Mouse (Mus musculus): ENCODE results near the gene Pigw. TPM values are rescaled to one million over a fixed set of nuclear protein-coding genes. Genes with fewer than 3 reads are reported as not detected.

Pigw gene
- polyA plus RNA-seq, 1 experiment from 2014 or later, result 2.6 TPM

- Histone ChIP-seq H3K4me3 (no peak overlapping the region), H3K4me1 (peaks cover 11% of the 10 kb centered on the region), H3K36me3 (0 out of 2 replicates have a peak, but pooled peaks cover 5% of the 10 kb centered on the region), H3K4me2 (replicated peaks) (no peak overlapping the region), H3K9me3 (no peaks in the 10 kb centered on the region), H3K27me3 (no peaks in the 10 kb centered on the region), H3K9ac (no peak overlapping the region), H3K27ac (no peak overlapping the region)
- 81% methylated on average over 1 of the region's 1 CpGs for WGBS
- ATAC-seq (ENCODE audit: low FRiP score, low read depth), result no peak
Observed at GRCm38 (mm10) chr11:84873042-84873833, 6.8 kb downstream of the Pigw start.

GRCm38 (mm10) chr11:84871548-84872069 is 8.5 kb downstream of the Pigw start:
- no peaks in the 10 kb centered on the region for H3K27me3 ChIP-seq
- H3K4me1 ChIP-seq, result peaks cover 21% of the 10 kb centered on the region
- 69% methylated on average over 4 of the region's 4 CpGs for WGBS
- H3K9ac ChIP-seq, result peak overlapping the region; percentile 92
- peak overlapping the region; percentile 67 for H3K4me2 ChIP-seq (replicated peaks)
- peak overlapping the region; percentile 98; the same call in 1 of the 2 replicates for H3K27ac ChIP-seq
- H3K36me3 ChIP-seq, result no peaks in the 10 kb centered on the region
- peak overlapping the region; percentile 98 for H3K4me3 ChIP-seq
- H3K9me3 ChIP-seq, result no peaks in the 10 kb centered on the region
- ATAC-seq (ENCODE audit: low FRiP score, low read depth), result no peak

- peak overlapping the region; percentile 67 for H3K4me2 ChIP-seq (replicated peaks)
- H3K4me1 ChIP-seq, result peaks cover 24% of the 10 kb centered on the region
- H3K4me3 ChIP-seq, result peak overlapping the region; percentile 98
- H3K27me3 ChIP-seq, result no peaks in the 10 kb centered on the region
- no peaks in the 10 kb centered on the region for H3K36me3 ChIP-seq
- 1% methylated on average over 10 of the region's 10 CpGs for WGBS
- peak overlapping the region; percentile 92 for H3K9ac ChIP-seq
- H3K27ac ChIP-seq, result peak overlapping the region; percentile 98
- H3K9me3 ChIP-seq, result no peaks in the 10 kb centered on the region
- peak; percentile 28 for ATAC-seq (ENCODE audit: low FRiP score, low read depth)
Observed at GRCm38 (mm10) chr11:84871046-84871445, 9.0 kb downstream of the Pigw start.

- no peaks in the 10 kb centered on the region for H3K27me3 ChIP-seq
- peak; percentile 89 for ATAC-seq (ENCODE audit: low FRiP score, low read depth)
- under 1% methylated on average over 38 of the region's 62 CpGs for WGBS
- 0 out of 2 replicates have a peak, but pooled peaks cover 2% of the 10 kb centered on the region for H3K36me3 ChIP-seq
- H3K9me3 ChIP-seq, result no peaks in the 10 kb centered on the region
- H3K9ac ChIP-seq, result peak within 1 kb of the TSS; percentile 97
- peak within 1 kb of the TSS; percentile 91 for H3K4me2 ChIP-seq (replicated peaks)
- peak within 1 kb of the TSS; percentile 98 for H3K4me3 ChIP-seq
- H3K27ac ChIP-seq, result peak within 1 kb of the TSS; percentile 98
- H3K4me1 ChIP-seq, result peaks cover 24% of the 10 kb centered on the region
Observed at GRCm38 (mm10) chr11:84870337-84871043, 9.6 kb downstream of the Pigw start, which contains the start of gene Ggnbp2. Gene Ggnbp2 (minus strand): TSS chr11:84870817.

GRCm38 (mm10) chr11:84869537-84870232 is 10.4 kb downstream of the Pigw start:
- ATAC-seq (ENCODE audit: low FRiP score, low read depth), result peak; percentile 83
- Histone ChIP-seq H3K36me3 (0 out of 2 replicates have a peak, but pooled peaks cover 2% of the 10 kb centered on the region), H3K27me3 (no peaks in the 10 kb centered on the region), H3K4me1 (peaks cover 24% of the 10 kb centered on the region), H3K9me3 (no peaks in the 10 kb centered on the region), H3K4me3 (peak overlapping the region; percentile 98), H3K27ac (peak overlapping the region; percentile 92), H3K9ac (peak overlapping the region; percentile 97), H3K4me2 (replicated peaks) (peak overlapping the region; percentile 91)
- under 1% methylated on average over 43 of the region's 61 CpGs for WGBS

- H3K4me1 ChIP-seq, result peaks cover 24% of the 10 kb centered on the region
- H3K27ac ChIP-seq, result peak overlapping the region; percentile 92; the same call in 1 of the 2 replicates
- no peaks in the 10 kb centered on the region for H3K27me3 ChIP-seq
- WGBS, result 14% methylated on average over 7 of the region's 7 CpGs
- H3K9me3 ChIP-seq, result no peaks in the 10 kb centered on the region
- peak overlapping the region; percentile 91 for H3K4me2 ChIP-seq (replicated peaks)
- peak overlapping the region; percentile 98 for H3K4me3 ChIP-seq
- H3K36me3 ChIP-seq, result 0 out of 2 replicates have a peak, but pooled peaks cover 6% of the 10 kb centered on the region
- no peak for ATAC-seq (ENCODE audit: low FRiP score, low read depth)
- H3K9ac ChIP-seq, result peak overlapping the region; percentile 97
Observed at GRCm38 (mm10) chr11:84868786-84869259, 11.3 kb downstream of the Pigw start.

GRCm38 (mm10) chr11:84867586-84867985 is 12.5 kb downstream of the Pigw start:
- H3K4me2 ChIP-seq (replicated peaks), result peak overlapping the region; percentile 19; the same call in 1 of the 2 replicates
- no peak for ATAC-seq (ENCODE audit: low FRiP score, low read depth)
- H3K9ac ChIP-seq, result no peak overlapping the region
- 93% methylated on average over 2 of the region's 2 CpGs for WGBS
- no peaks in the 10 kb centered on the region for H3K9me3 ChIP-seq
- peaks cover 24% of the 10 kb centered on the region for H3K4me1 ChIP-seq
- peaks cover 14% of the 10 kb centered on the region; the same call in 1 of the 2 replicates for H3K36me3 ChIP-seq
- H3K27ac ChIP-seq, result no peak overlapping the region
- no peak overlapping the region for H3K4me3 ChIP-seq
- H3K27me3 ChIP-seq, result no peaks in the 10 kb centered on the region

GRCm38 (mm10) chr11:84865268-84865667 is 14.8 kb downstream of the Pigw start:
- Histone ChIP-seq H3K27ac (no peak overlapping the region), H3K36me3 (peaks cover 33% of the 10 kb centered on the region), H3K4me3 (no peak overlapping the region), H3K4me1 (peaks cover 22% of the 10 kb centered on the region), H3K4me2 (replicated peaks) (no peak overlapping the region), H3K9me3 (no peaks in the 10 kb centered on the region), H3K9ac (no peak overlapping the region), H3K27me3 (no peaks in the 10 kb centered on the region)
- 63% methylated on average over 2 of the region's 2 CpGs for whole genome bisulfite sequencing
- no peak for ATAC-seq (ENCODE audit: low FRiP score, low read depth)

GRCm38 (mm10) chr11:84855285-84855684 is 24.8 kb downstream of the Pigw start:
- Histone ChIP-seq H3K27me3 (no peaks in the 10 kb centered on the region), H3K4me3 (no peak overlapping the region), H3K36me3 (peaks cover 71% of the 10 kb centered on the region), H3K9ac (no peak overlapping the region), H3K9me3 (no peaks in the 10 kb centered on the region), H3K27ac (no peak overlapping the region), H3K4me1 (no peaks in the 10 kb centered on the region), H3K4me2 (replicated peaks) (no peak overlapping the region)
- no peak for ATAC-seq (ENCODE audit: low FRiP score, low read depth)
- 92% methylated on average over 6 of the region's 6 CpGs for WGBS

GRCm38 (mm10) chr11:84847475-84848090 is 32.5 kb downstream of the Pigw start:
- ATAC-seq (ENCODE audit: low FRiP score, low read depth), result no peak
- H3K36me3 ChIP-seq, result peaks cover 60% of the 10 kb centered on the region
- 85% methylated on average over 7 of the region's 7 CpGs for WGBS

More at GRCm38 (mm10) chr11:84847475-84848090, 32.5 kb downstream of the Pigw start:
- Histone ChIP-seq H3K4me1 (no peaks in the 10 kb centered on the region), H3K9ac (no peak overlapping the region), H3K27me3 (no peaks in the 10 kb centered on the region), H3K4me3 (no peak overlapping the region), H3K9me3 (no peaks in the 10 kb centered on the region), H3K4me2 (replicated peaks) (no peak overlapping the region), H3K27ac (no peak overlapping the region)
